Mouse (Mus musculus): Measurements from ENCODE around the gene Aldh6a1.

DNA sequence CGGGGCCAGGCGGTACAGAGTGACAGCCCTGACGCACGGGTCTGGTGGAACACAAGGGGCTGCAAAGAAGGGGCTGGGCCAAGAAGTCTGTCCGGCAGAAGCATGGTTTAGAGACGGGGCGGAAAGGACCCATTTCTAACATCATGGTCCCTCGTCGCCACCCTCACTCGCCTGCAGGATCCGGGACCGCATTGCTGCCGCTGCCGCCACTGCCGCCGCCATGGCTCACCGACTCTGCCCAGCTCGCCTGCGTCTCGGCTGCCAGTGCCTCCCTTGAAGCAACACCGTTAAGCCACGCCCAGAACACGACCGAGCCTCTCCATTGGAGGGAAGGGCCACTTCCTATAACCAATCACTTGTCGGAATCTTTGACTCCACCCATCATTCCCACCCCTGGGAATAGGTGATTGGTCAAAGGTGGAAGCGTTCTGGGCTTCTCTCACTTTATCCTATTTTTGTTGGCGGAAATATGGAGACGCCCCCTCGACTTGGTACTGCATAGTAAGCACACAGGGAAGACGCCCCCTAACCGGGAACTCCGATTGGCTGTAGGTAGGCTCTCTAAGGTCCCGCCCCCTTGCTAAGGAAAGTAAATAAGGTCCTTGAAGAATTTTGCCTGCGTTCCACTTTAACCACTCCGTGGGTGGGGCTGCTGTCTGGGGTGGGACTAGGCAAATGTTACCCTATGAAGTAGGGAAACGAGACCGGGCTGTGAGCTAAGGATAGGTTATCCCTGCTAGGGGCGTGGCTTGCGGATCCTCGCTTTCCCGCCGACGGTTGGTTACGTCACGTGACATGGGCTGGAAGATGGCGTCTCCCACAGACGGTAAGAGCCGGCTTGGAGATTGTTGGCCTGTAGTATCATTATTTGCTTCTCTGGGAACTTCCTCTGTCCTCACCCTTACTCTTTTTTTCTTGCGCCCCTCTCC is at the start of gene Aldh6a1, which contains the start of gene Lin52:
- no peak for TF ChIP-seq CTCF (IDR thresholded peaks at IDR 0.05; ENCODE audit: control insufficient read depth, insufficient read depth, insufficient read length)
- no peak for TF ChIP-seq MAX (IDR thresholded peaks at IDR 0.05)
- no peak for TF ChIP-seq MYOG (IDR thresholded peaks at IDR 0.05; ENCODE audit: control insufficient read depth, extremely low read depth, insufficient read length)

All from C2C12 (cell line).